Mouse (Mus musculus): ENCODE results near the gene Cenpv.

- TF ChIP-seq USF1 (IDR thresholded peaks at IDR 0.05; ENCODE audit: low read depth) (no peak), CTCF (IDR thresholded peaks at IDR 0.05; ENCODE audit: control insufficient read depth, insufficient read depth, insufficient read length) (no peak), CEBPB (IDR thresholded peaks at IDR 0.05; ENCODE audit: low read depth) (no peak), MAX (IDR thresholded peaks at IDR 0.05) (no peak), MYOG (IDR thresholded peaks at IDR 0.05; ENCODE audit: control insufficient read depth, extremely low read depth, insufficient read length) (no peak)
These were observed 45.4 kb downstream of the Cenpv start for GRCm38 (mm10) chr11:62493701-62494100.
